11 mouse cellular contexts compared by ENCODE assay signal in genomic region chr1:82320456-82320855, GRCm38 (mm10). TPM values are rescaled to one million over a fixed set of nuclear protein-coding genes. Genes with fewer than 3 reads are reported as not detected.
DNase-seq lines count a peak whose midpoint lies in the region; ATAC-seq lines count a peak whose summit lies in the region.
"Had no signal": no experiment of that assay in that cellular context is flagged by ENCODE, and none has a peak within 500 bp of the region (broad histone marks: within the 10 kb centered on the region; RNA-seq: fewer than 3 reads in every experiment).

No protein-coding gene starts in this region.

- H3K27me3 ChIP-seq in forebrain, embryonic 13.5 days = no peaks in the 10 kb centered on the region
- no peaks in the 10 kb centered on the region for H3K27me3 ChIP-seq in neural tube, embryonic 15.5 days (replicated peaks)
- H3K27me3 ChIP-seq in kidney, embryonic 16.5 days (ENCODE audit: insufficient read depth, low read length) = no peaks in the 10 kb centered on the region

- peaks cover 66% of the 10 kb centered on the region for H3K4me1 ChIP-seq in forebrain, embryonic 13.5 days
- H3K4me1 ChIP-seq in neural tube, embryonic 15.5 days = peaks cover 37% of the 10 kb centered on the region
- peaks cover 5% of the 10 kb centered on the region for H3K4me1 ChIP-seq in kidney, embryonic 16.5 days (ENCODE audit: insufficient read depth, low read length)

- no peak overlapping the region for H3K9ac ChIP-seq in forebrain, embryonic 13.5 days
- H3K9ac ChIP-seq in neural tube, embryonic 15.5 days (replicated peaks) = no peak overlapping the region
- H3K9ac ChIP-seq in kidney, embryonic 16.5 days (replicated peaks; ENCODE audit: low read length) = no peak overlapping the region

- no peak overlapping the region for H3K4me3 ChIP-seq in forebrain, embryonic 13.5 days
- peak overlapping the region; percentile 10; the same call in 1 of the 2 replicates for H3K4me3 ChIP-seq in neural tube, embryonic 15.5 days (replicated peaks)
- H3K4me3 ChIP-seq in kidney, embryonic 16.5 days (ENCODE audit: low read length) = no peak overlapping the region
- H3K4me3 ChIP-seq: erythroblast, embryonic 14.5 days; left cerebral cortex, adult 2 months had no signal

- no peaks in the 10 kb centered on the region for H3K36me3 ChIP-seq in forebrain, embryonic 13.5 days (ENCODE audit: poor library complexity, severe bottlenecking)
- H3K36me3 ChIP-seq in neural tube, embryonic 15.5 days = no peaks in the 10 kb centered on the region
- no peaks in the 10 kb centered on the region for H3K36me3 ChIP-seq in kidney, embryonic 16.5 days (ENCODE audit: insufficient read depth, low read length)

- no peaks in the 10 kb centered on the region for H3K9me3 ChIP-seq in forebrain, embryonic 13.5 days (replicated peaks)
- no peaks in the 10 kb centered on the region for H3K9me3 ChIP-seq in neural tube, embryonic 15.5 days (replicated peaks)
- no peaks in the 10 kb centered on the region for H3K9me3 ChIP-seq in kidney, embryonic 16.5 days (ENCODE audit: low read length)

- peak overlapping the region; percentile 26 for H3K4me2 ChIP-seq in forebrain, embryonic 13.5 days
- peak overlapping the region; percentile 47 for H3K4me2 ChIP-seq in neural tube, embryonic 15.5 days
- H3K4me2 ChIP-seq in kidney, embryonic 16.5 days (replicated peaks; ENCODE audit: low read depth, low read length) = no peak overlapping the region

- intact Hi-C loops in left cerebral cortex, postnatal 14 days (cut with DNase I) = no loop called here

- DNase-seq in left cerebral cortex, postnatal 14 days (ENCODE audit: low spot score in 2 of 2) = peak; percentile 15 to 37
- no peak for DNase-seq in left cerebral cortex, adult 8-10 months (ENCODE audit: low spot score in 2 of 2)
- peak; percentile 46 to 55 for DNase-seq in layer of hippocampus, adult 8-10 months (ENCODE audit: low spot score in 2 of 2)
- no peak for DNase-seq in adrenal gland, postnatal 25 days
- no peak for DNase-seq in thymus, adult 18-20 months

- WGBS in forebrain, embryonic 13.5 days = 48% methylated on average over 6 of the region's 6 CpGs
- 23% methylated on average over 6 of the region's 6 CpGs for WGBS in neural tube, embryonic 15.5 days
- WGBS in kidney, embryonic 16.5 days = 71% methylated on average over 6 of the region's 6 CpGs

- H3K27ac ChIP-seq in forebrain, embryonic 13.5 days = peak overlapping the region; percentile 83
- H3K27ac ChIP-seq in neural tube, embryonic 15.5 days (replicated peaks) = peak overlapping the region; percentile 69
- no peak overlapping the region for H3K27ac ChIP-seq in kidney, embryonic 16.5 days (ENCODE audit: low read length)
- H3K27ac ChIP-seq: left cerebral cortex, adult 2 months had no signal

- no peak for ATAC-seq in forebrain, embryonic 13.5 days
- no peak for ATAC-seq in neural tube, embryonic 15.5 days (ENCODE audit: low FRiP score)
- no peak for ATAC-seq in kidney, embryonic 16.5 days (ENCODE audit: low FRiP score, low TSS enrichment)

RNA-seq across cellular contexts. Expression of gene Rhbdd1, which starts 4.2 kb away (rescaled TPM):
- 1 to 10 TPM; 5.4 to 5.6 TPM for total RNA-seq in left cerebral cortex, postnatal 14 days (2021)
- total RNA-seq in left cerebral cortex, adult 8-10 months (2022) = 10 to 100 TPM in 1 of 4 experiments, 1 to 10 TPM in 3; 8.5 to 10.5 (median 9.4) TPM
- polyA plus RNA-seq in forebrain, embryonic 13.5 days (2015; fragmentation: Nextera tagmentation; extraction: Ambion mirVana) = 5.7 and 6.3 TPM in 2 replicates
- total RNA-seq in layer of hippocampus, adult 8-10 months (2022) = 10 to 100 TPM in 1 of 4 experiments, 1 to 10 TPM in 3; 8.3 to 11.0 (median 9.4) TPM
- 4.1 and 4.7 TPM in 2 replicates for polyA plus RNA-seq in neural tube, embryonic 15.5 days (2015; fragmentation: Nextera tagmentation; extraction: Ambion mirVana)
- 35.8 and 39.4 TPM in 2 replicates for total RNA-seq in adrenal gland, postnatal 25 days (2021)
- polyA plus RNA-seq in kidney, embryonic 16.5 days (2015; fragmentation: Nextera tagmentation; extraction: Ambion mirVana) = 11.2 and 11.8 TPM in 2 replicates

RNA-seq across cellular contexts. Expression of gene Irs1, which starts 29.2 kb away (rescaled TPM):
- total RNA-seq in left cerebral cortex, postnatal 14 days (2021) = 10 to 100 TPM; 19.9 to 20.3 TPM
- 10 to 100 TPM; 14.2 to 15.8 (median 14.9) TPM for total RNA-seq in left cerebral cortex, adult 8-10 months (2022)
- polyA plus RNA-seq in forebrain, embryonic 13.5 days (2015; fragmentation: Nextera tagmentation; extraction: Ambion mirVana) = 9.0 and 10.7 TPM in 2 replicates
- 10 to 100 TPM; 16.8 to 18.7 (median 17.9) TPM for total RNA-seq in layer of hippocampus, adult 8-10 months (2022)
- polyA plus RNA-seq in neural tube, embryonic 15.5 days (2015; fragmentation: Nextera tagmentation; extraction: Ambion mirVana) = 7.5 and 8.1 TPM in 2 replicates
- 15.7 and 17.9 TPM in 2 replicates for total RNA-seq in adrenal gland, postnatal 25 days (2021)
- 4.2 and 4.3 TPM in 2 replicates for polyA plus RNA-seq in kidney, embryonic 16.5 days (2015; fragmentation: Nextera tagmentation; extraction: Ambion mirVana)
- total RNA-seq: megakaryocyte progenitor cell, adult 5-6 weeks had no signal

Comparison
In these comparisons a context has a peak if more than half of its experiments do, and no peak if none do; other contexts are left out.
1. DNase-seq: peak in left cerebral cortex, postnatal 14 days (2 of 2) and layer of hippocampus, adult 8-10 months (2 of 2); none in left cerebral cortex, adult 8-10 months (0 of 2), adrenal gland, postnatal 25 days (single experiment) and thymus, adult 18-20 months (0 of 2).